Mouse (Mus musculus) ES-E14 (cell line): ENCODE data around the gene Arid5b. TPM values are rescaled to one million over a fixed set of nuclear protein-coding genes. Genes with fewer than 3 reads are reported as not detected.

Experiments used
- DNase-seq: peaks from one replicate; pipeline ENCODE4 v3.0.0-alpha.2; 2013; ENCODE audit warnings: low read depth, low spot score
- H3K27ac ChIP-seq: 2 replicates; pipeline ENCODE4 v1.5.1; 2012; ENCODE audit warnings: low read depth, mild to moderate bottlenecking, low read length, moderate library complexity, mixed read lengths; ENCODE audit not compliant: poor library complexity, insufficient read depth, severe bottlenecking
- H3K36me3 ChIP-seq: 2 replicates; pipeline ENCODE4 v1.6.1; 2012; ENCODE audit warnings: mild to moderate bottlenecking, low read length, moderate library complexity, mixed read lengths; ENCODE audit not compliant: control insufficient read depth, poor library complexity, insufficient read depth, severe bottlenecking
- H3K4me1 ChIP-seq, 2 experiments: fragments of 150-350 bp in 1 of 2; sonication (generic) in 1 of 2; 2 replicates each; pipeline ENCODE4 v1.6.1; 2012; ENCODE audit warnings: low read length in 2 of 2, mild to moderate bottlenecking in 1 of 2, mixed read lengths in 1 of 2; ENCODE audit not compliant: control insufficient read depth in 2 of 2, insufficient read depth in 2 of 2, poor library complexity in 1 of 2
- H3K4me3 ChIP-seq, 2 experiments: fragments of 150-350 bp in 1 of 2; sonication (generic) in 1 of 2; 2 replicates each; pipeline ENCODE4 v1.5.1; 2012; ENCODE audit warnings: low read length in 2 of 2, low read depth in 1 of 2, mild to moderate bottlenecking in 1 of 2, mixed read lengths in 1 of 2; ENCODE audit not compliant: insufficient read depth in 1 of 2, poor library complexity in 1 of 2, severe bottlenecking in 1 of 2
- H3K9ac ChIP-seq: 2 replicates; pipeline ENCODE4 v1.6.1; 2012; ENCODE audit warnings: low read depth, mild to moderate bottlenecking, low read length, mixed read lengths; ENCODE audit not compliant: poor library complexity, insufficient read depth, severe bottlenecking
- H3K9me3 ChIP-seq: fragments of 150-350 bp; sonication (generic); 2 replicates; pipeline ENCODE4 v1.6.1; 2012; ENCODE audit warnings: low read depth, mild to moderate bottlenecking, low read length; ENCODE audit not compliant: control insufficient read depth, insufficient read depth
- CHD2 ChIP-seq: IDR thresholded peaks from 2 replicates; pipeline ENCODE4 v1.6.1; 2014; ENCODE audit warnings: mild to moderate bottlenecking, low read depth, low read length, inconsistent platforms
- HCFC1 ChIP-seq: IDR thresholded peaks from 2 replicates; pipeline ENCODE4 v1.6.1; 2012; ENCODE audit warnings: low read length, inconsistent platforms, borderline replicate concordance; ENCODE audit not compliant: insufficient read depth
- MAFK ChIP-seq: IDR thresholded peaks from 2 replicates; pipeline ENCODE4 v1.6.1; 2014; ENCODE audit warnings: mild to moderate bottlenecking, low read depth, low read length, inconsistent platforms; ENCODE audit not compliant: insufficient read depth
- ZC3H11A ChIP-seq: IDR thresholded peaks from 2 replicates; pipeline ENCODE4 v1.6.1; 2012; ENCODE audit warnings: low read depth, mild to moderate bottlenecking, inconsistent platforms, low read length, borderline replicate concordance
- ZNF384 ChIP-seq: IDR thresholded peaks from 2 replicates; pipeline ENCODE4 v1.6.1; 2012; ENCODE audit warnings: low read depth, low read length, inconsistent platforms
- in situ Hi-C, 2 experiments: fragments of 600-800 bp; cut with MboI; formaldehyde crosslinking; loops; one replicate each; pipeline ENCODE4 v1.15.1; 2025; ENCODE audit warnings: low sequenced_read_pairs in 2 of 2, inconsistent platforms in 1 of 2; ENCODE audit not compliant: unreplicated experiment in 2 of 2
- total RNA-seq: library from RNA; depleted of rRNA; stranded (reverse); fragments of 300-350 nt; gene quantifications from 2 replicates; pipeline ENCODE4 v1.2.3, GENCODE M21; 2012

Arid5b gene
- total RNA-seq, 1 experiment: 26.2 TPM

GRCm38 (mm10) chr10:68148495-68148894 is 130.0 kb downstream of the Arid5b start:
- H3K4me1 ChIP-seq: peaks cover 7 to 20% of the 10 kb centered on the region in 2 experiments
- no peak for DNase-seq
- H3K36me3 ChIP-seq: no peaks in the 10 kb centered on the region
- H3K9me3 ChIP-seq: no peaks in the 10 kb centered on the region
- in situ Hi-C loops: no loop called here
- TF ChIP-seq HCFC1: no peak
- no peak for TF ChIP-seq ZC3H11A
- TF ChIP-seq ZNF384: no peak
- no peak for TF ChIP-seq CHD2
- no peak for TF ChIP-seq MAFK
- H3K4me3 ChIP-seq: no peak overlapping the region
- no peak overlapping the region for H3K27ac ChIP-seq
- H3K9ac ChIP-seq: no peak overlapping the region

DNA sequence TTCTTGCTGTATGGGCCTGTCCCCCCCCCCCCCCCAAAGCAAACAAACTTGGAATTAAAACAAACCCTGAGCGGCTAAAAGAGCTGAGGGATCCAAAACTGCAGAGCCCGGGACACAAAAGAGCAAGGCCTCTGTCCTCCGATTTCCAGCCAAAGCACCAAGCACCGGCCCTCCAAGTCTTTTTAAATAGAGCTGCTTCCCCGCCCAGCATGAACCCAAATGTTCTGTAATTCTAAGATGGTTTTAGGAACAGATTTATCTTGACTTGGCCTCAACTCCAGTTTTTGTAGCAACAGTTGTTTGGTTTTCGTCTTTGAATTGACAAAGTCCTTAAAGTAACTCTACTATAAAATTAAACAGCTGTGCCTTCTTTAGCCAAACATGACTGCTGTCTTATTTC is 130.8 kb downstream of the Arid5b start:
- Histone ChIP-seq H3K4me1 (peaks cover 7 to 22% of the 10 kb centered on the region in 2 experiments), H3K4me3 (no peak overlapping the region), H3K36me3 (no peaks in the 10 kb centered on the region), H3K27ac (no peak overlapping the region; the same call in 1 of the 2 replicates), H3K9ac (no peak overlapping the region), H3K9me3 (no peaks in the 10 kb centered on the region)
- DNase-seq: no peak
- no peak for TF ChIP-seq MAFK
- TF ChIP-seq HCFC1: no peak
- TF ChIP-seq CHD2: no peak
- TF ChIP-seq ZNF384: no peak
- TF ChIP-seq ZC3H11A: no peak
- in situ Hi-C loops: no loop called here

DNA sequence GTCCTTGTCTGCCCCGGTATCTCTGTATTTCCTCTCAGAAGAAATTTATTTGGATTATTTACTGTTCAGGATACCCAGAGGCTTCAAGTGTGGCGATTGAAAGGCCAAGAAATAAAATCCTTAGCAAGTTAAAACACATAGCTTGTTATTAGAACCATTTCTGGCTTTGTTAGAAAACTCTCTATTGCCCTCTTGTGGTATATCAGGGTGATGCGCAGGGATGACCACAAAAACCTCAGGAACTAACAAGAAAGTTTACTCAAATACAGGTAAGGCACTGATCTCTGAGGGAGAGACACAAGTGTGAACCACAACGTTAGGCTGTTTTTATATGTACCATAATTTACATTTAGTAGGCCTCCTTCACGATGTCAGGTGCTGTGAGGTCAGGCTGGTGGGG is 131.7 kb downstream of the Arid5b start:
- H3K4me1 ChIP-seq: peaks cover 7 to 27% of the 10 kb centered on the region in 2 experiments
- in situ Hi-C loops: no loop called here
- no peak overlapping the region for H3K9ac ChIP-seq
- H3K36me3 ChIP-seq: no peaks in the 10 kb centered on the region
- TF ChIP-seq MAFK (no peak), HCFC1 (no peak), ZNF384 (no peak), ZC3H11A (peak; percentile 81)
- no peaks in the 10 kb centered on the region for H3K9me3 ChIP-seq
- no peak overlapping the region for H3K4me3 ChIP-seq
- no peak overlapping the region for H3K27ac ChIP-seq
- DNase-seq: no peak

DNA sequence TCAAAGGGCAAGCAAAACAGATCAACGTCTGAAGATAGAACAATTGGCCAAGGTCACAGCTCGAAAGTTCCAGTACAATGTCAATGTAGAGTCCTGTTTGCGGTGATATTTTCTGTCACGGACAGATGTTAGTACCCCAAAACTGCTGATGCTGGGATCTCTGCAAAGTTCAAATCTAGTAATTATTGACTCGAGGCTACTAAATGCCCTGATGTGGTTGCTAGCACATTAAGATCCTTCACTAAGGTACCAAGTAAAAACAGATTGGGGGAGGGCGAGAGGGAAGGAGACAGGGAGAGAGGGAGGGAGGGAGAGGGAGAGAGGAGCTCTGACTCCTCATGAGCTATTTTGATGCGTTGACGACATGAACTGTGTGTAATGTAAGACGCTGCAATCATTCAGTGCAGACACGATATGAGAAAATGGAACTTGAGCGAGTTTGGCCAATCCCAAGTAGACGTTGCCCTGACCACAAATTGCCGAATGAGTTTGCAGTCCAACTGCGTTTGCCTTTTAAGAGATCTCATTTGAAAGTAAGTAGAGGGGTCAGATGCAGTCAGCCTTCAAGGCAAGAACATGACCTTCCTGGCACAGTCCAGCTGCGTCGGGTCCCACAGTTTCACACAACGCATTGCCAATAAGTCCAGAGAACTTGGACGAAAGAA is 133.1 kb downstream of the Arid5b start:
- no peaks in the 10 kb centered on the region for H3K9me3 ChIP-seq
- TF ChIP-seq CHD2 (no peak), ZC3H11A (no peak), MAFK (no peak), ZNF384 (no peak), HCFC1 (no peak)
- in situ Hi-C loops: no loop called here
- no peak for DNase-seq
- no peak overlapping the region for H3K27ac ChIP-seq
- H3K4me1 ChIP-seq: peaks cover 9 to 27% of the 10 kb centered on the region in 2 experiments
- H3K36me3 ChIP-seq: no peaks in the 10 kb centered on the region
- no peak overlapping the region for H3K4me3 ChIP-seq
- no peak overlapping the region for H3K9ac ChIP-seq

GRCm38 (mm10) chr10:68142501-68142900 is 136.0 kb downstream of the Arid5b start:
- Histone ChIP-seq H3K4me1 (peaks cover 18 to 30% of the 10 kb centered on the region in 2 experiments), H3K9ac (no peak overlapping the region), H3K36me3 (no peaks in the 10 kb centered on the region), H3K27ac (no peak overlapping the region; the same call in 1 of the 2 replicates), H3K4me3 (no peak overlapping the region), H3K9me3 (no peaks in the 10 kb centered on the region)
- TF ChIP-seq CHD2 (no peak), HCFC1 (no peak), ZC3H11A (no peak), MAFK (no peak)
- DNase-seq: no peak
- in situ Hi-C loops: no loop called here
